Mouse (Mus musculus): ENCODE results near the gene Ifit3. TPM values are rescaled to one million over a fixed set of nuclear protein-coding genes. Genes with fewer than 3 reads are reported as not detected.

Ifit3 gene
- total RNA-seq (2023), result 10 to 100 TPM; 13.7 to 20.3 TPM

GRCm38 (mm10) chr19:34583126-34583766 is at the start of gene Ifit3:
TSS of gene Ifit3 (plus strand) at chr19:34583531.

GRCm38 (mm10) chr19:34550534-34551223 is 32.7 kb upstream of the Ifit3 start, which contains the start of gene Ifit2:
TSS of gene Ifit2 (plus strand) at chr19:34550694.

GRCm38 (mm10) chr19:34601888-34602287 is 18.6 kb downstream of the Ifit3 start, which contains the start of gene Ifit1bl1:
TSS of gene Ifit1bl1 (minus strand) at chr19:34601956.

GRCm38 (mm10) chr19:34607237-34608051 is 24.1 kb downstream of the Ifit3 start, which contains the start of gene Ifit3b:
TSS of gene Ifit3b (plus strand) at chr19:34607970.

Other genes with a start within 250 kb of the Ifit3 start
- gene Ch25h, start 108.4 kb upstream of the Ifit3 start, total RNA-seq (2023), result under 1 TPM in 1 of 2 experiments, not detected in 1; 0.47 TPM
- 100 to 1,000 TPM; 208 to 214 TPM for gene Lipa, start 56.1 kb upstream of the Ifit3 start, total RNA-seq (2023)
- gene Ifit2, start 32.8 kb upstream of the Ifit3 start, total RNA-seq (2023), result 1 to 10 TPM; 4.5 to 7.3 TPM
- 1 to 10 TPM; 1.9 to 2.8 TPM for gene Ifit1bl1, start 18.4 kb downstream of the Ifit3 start, total RNA-seq (2023)
- 1 to 10 TPM; 3.1 to 5.5 TPM for gene Ifit3b, start 24.4 kb downstream of the Ifit3 start, total RNA-seq (2023)
- gene Ifit1bl2, start 57.2 kb downstream of the Ifit3 start, total RNA-seq (2023), result not detected
- 1 to 10 TPM; 2.6 to 4.7 TPM for gene Ifit1, start 57.3 kb downstream of the Ifit3 start, total RNA-seq (2023)
- not detected for gene Slc16a12, start 163.8 kb downstream of the Ifit3 start, total RNA-seq (2023)

Measured in monocyte, adult 59 days (primary cell).